Mouse (Mus musculus) CD4-positive, CD25-positive, alpha-beta regulatory T cell, adult 4 months (primary cell): ENCODE data around the gene Atcay. TPM values are rescaled to one million over a fixed set of nuclear protein-coding genes. Genes with fewer than 3 reads are reported as not detected.

Experiments used
- ATAC-seq: one replicate; pipeline ENCODE4 v1.8.0; 2017
- polyA plus RNA-seq, 2 experiments: library from polyadenylated mRNA; unstranded; fragments of 100-300 nt; shearing (Covaris generic); gene quantifications; one replicate each; pipeline ENCODE4 v1.2.1; 2017

Atcay gene
- polyA plus RNA-seq, result 1 to 10 TPM; 4.0 to 6.2 TPM

- peak; percentile 49 for ATAC-seq
These were observed at the start of gene Atcay for GRCm38 (mm10) chr10:81230438-81231332. Gene Atcay, minus strand, starts transcription at chr10:81230833.

- no peak for ATAC-seq
These were observed 48.9 kb upstream of the Atcay start for GRCm38 (mm10) chr10:81279496-81279895.

- no peak for ATAC-seq
These were observed 47.0 kb upstream of the Atcay start for GRCm38 (mm10) chr10:81277676-81278075.

GRCm38 (mm10) chr10:81273842-81274241 is 43.2 kb upstream of the Atcay start:
- ATAC-seq, result no peak

GRCm38 (mm10) chr10:81272356-81272755 is 41.7 kb upstream of the Atcay start:
- no peak for ATAC-seq

DNA sequence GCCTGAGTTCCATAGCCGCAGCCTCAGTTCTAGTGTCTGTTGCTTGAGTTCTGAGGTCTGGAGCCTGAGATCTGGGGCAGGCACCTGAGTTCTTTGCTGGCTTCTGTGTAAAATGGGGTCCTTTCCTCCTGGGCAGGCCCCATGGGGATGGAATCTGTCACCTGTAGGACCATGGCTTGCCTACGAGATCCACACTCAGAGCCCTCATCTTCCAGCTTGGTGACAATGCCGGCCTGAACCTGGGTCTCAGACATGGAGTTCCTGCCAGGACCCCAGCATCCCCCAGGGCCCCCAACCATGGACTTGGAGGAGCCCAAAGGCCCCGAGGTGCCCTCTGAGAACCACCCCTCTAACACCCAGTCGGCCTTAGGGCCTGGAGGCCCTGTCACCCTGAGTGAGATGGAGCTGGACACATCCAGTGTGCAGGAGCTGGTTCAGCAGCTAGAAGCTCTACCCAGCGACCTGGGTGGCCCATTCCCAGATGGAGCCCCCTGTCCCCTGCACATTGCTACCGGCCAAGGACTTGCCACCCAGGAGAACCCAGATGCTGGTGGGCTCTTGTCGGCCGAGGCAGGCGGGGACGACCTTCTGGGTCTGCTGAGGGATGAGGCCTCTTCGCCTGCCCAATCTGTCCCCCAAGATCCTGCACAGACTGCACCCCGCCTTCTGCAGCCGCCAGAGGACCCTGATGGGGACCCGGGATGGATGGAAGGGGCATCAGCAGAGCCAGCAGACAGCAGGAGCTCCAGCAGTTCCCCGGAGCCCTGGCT is 38.2 kb upstream of the Atcay start:
- no peak for ATAC-seq

DNA sequence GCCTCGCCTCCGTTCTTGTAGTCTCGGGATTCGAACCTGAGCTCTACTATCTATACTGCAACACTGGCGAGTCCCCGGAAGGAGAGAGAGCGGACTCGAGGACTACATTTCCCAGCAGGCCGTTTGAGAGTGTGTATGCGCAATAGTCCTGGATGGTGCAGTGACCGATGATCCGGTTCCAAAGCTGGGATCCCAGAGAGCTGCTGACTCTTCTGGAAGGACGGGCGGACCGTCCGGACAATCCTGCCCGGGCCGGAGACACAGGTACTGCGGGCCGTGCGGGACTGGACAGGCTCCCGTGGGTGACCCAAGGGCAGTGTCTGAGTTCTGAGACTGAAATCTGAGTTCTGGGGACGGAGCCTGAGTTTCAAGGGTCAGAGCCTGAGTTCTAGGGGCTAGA is 37.4 kb upstream of the Atcay start:
- ATAC-seq, result peak; percentile 66

DNA sequence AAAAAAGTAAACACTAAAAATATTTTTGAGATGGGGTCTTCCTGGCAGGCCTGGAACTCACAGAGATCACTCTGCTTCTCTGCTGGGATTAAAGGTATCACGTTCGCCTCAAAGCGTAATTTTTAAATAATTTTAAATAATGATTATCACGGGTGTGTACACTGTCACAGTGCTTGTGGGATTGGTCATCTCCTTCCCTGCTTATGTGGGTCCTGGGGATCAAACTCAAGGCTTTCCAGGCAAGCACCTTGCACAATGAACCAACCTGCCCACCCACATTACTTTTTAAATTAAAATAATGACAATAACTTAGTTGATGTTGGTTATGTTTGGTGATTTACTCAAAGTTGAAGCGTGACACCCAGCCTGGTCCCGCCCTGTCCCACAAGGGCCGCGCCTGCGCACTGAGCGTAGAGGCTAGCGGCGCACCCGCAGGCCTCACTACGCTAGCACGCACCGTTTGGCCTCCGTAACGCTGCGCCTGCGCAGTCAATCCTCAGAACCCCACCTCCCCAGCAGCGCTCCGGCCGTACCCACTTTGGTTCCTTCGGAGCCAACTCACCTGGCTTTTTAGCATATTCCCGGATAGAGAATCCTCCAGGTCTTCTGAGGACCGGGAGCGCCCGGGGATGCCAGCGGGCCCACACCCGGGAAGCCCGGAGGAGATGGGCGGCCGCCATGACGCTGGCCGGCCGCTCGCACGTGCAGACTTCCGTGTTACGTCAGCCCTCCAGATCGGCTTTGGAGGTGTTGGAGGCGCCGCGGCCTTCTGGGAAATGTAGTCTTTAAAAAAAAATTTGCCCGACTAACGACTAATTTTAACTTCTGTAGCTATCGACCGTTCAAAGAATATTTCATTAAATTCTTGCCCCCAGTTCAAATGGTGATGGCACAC is 35.8 kb upstream of the Atcay start, which contains the start of the genes Mrpl54 and Apba3:
Mrpl54 (minus strand) TSS at position 724 of the 895 bp plus-strand sequence.
Apba3 (plus strand) TSS at position 750 of the 895 bp plus-strand sequence.
- peak; percentile 88 for ATAC-seq

DNA sequence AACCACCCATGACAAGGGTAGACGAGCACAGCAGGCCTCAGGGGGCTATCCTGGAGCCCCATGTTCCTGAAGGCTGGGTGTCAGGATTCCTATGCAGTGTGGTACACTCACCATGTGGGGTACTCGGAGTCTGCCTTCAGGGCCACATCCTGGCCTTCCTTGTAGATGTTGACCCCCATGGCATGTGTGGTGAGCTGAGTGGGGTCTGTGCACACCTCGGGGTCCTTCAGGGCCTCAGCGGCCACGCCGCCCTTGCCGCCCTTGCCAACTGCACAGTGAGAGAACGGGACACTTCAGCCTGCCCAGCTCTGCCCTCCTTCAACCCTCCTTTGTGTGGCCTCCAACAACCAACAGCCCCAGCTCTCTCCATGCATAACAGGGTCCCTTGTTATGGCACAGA is 34.9 kb upstream of the Atcay start:
- ATAC-seq, result no peak

- no peak for ATAC-seq
These were observed 30.4 kb upstream of the Atcay start for GRCm38 (mm10) chr10:81261025-81261424.

- ATAC-seq, result no peak
These were observed 28.7 kb upstream of the Atcay start for GRCm38 (mm10) chr10:81259225-81259884.

DNA sequence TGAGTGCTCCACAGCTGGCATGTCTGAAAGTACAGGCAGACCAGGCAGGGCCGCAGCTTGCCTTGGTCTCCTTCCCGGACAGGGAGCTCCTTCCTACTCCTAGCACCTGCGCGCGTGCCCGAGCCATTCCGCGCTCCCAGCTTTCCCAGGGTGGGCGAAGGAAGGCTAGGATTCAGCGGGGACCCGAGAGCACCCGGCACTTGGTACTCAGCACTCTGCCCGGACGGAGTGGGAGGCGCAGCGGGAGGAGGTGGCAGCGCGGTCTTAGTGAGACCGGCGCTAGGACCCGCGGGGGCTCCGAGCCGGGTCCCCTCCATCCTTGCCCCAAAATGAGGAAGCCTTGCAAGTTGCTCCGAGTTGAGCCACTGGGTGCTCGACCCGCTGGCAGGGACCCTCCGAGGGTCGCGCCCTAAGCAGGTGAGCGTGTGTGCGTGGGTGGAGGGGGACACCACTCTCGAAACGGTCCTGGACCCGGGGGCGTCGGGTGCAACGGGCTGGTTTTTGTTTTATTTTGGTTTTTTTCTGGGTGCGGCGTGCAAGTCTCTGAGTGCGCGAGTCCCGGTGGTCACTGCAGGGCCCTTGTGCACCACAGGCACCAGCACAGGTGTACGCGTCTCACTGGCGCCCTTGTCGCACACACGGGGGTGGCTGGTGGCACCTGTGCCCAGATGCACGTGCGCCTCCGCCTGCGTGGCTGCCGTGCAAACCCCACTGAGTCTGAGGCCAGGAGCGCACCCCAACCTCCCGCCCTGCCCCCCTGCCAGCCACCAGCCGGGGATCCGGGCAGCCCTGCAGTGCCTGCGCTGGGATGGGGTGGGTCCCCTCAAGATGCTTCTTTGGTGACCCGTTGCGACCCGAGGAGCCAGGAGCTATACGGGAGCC is 26.8 kb upstream of the Atcay start:
- ATAC-seq, result peak; percentile 54

- no peak for ATAC-seq
These were observed 24.3 kb upstream of the Atcay start for GRCm38 (mm10) chr10:81254886-81255285.

- peak; percentile 68 for ATAC-seq
These were observed 22.1 kb upstream of the Atcay start, which contains the start of gene Matk for GRCm38 (mm10) chr10:81252424-81253419. Gene Matk, plus strand, starts transcription at chr10:81252935.

- no peak for ATAC-seq
These were observed 18.8 kb upstream of the Atcay start for GRCm38 (mm10) chr10:81249442-81249841.

- ATAC-seq, result peak; percentile 81
These were observed 17.2 kb upstream of the Atcay start for GRCm38 (mm10) chr10:81247804-81248203.

GRCm38 (mm10) chr10:81245166-81245565 is 14.5 kb upstream of the Atcay start:
- no peak for ATAC-seq

DNA sequence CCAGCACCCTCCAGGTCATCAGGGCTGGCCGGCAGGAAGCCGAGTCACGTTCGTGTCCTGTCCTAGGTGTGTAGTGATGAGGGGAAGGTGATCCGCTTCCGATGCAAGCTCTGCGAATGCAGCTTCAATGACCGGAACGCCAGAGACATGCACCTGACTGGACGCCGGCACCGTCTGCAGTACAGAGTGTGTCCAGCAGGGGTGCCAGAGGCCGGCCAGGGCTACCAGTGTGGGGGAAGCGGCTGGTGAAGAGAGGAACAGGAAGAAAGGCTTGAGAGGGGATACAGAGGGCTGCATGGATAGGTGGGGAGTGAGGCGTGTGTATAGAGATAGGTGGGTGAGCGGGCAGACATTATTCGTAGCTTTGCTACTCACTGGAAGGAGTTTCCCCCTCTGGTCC is 14.0 kb upstream of the Atcay start:
- peak; percentile 72 for ATAC-seq

DNA sequence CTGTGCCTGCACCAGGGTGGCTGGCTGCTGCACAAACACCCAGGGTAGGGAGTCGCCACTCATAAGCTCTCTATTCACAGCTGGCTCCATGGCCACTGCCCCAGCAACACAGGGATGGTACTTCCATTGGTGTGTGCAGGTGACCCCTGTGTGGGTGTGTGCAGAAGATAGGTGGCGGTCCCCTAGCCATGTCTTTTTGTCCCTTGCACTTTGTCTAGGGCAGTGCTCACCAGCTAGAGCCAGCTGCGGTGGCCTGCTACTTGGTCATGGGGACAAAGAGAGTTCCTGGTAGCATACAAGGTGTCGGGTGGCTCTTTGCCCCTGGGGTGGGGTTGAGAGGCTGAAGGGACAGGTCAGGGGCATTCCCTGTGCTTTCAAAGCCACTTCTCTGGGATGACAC is 13.5 kb upstream of the Atcay start:
- ATAC-seq, result no peak
